Mouse (Mus musculus): ENCODE measurements at regions not wholly inside any gene's neighbourhood (a gene's known extent, or its start where the extent isn't known, plus 50 kb on each side); places are given as distances from the start of the nearest gene placed in this dataset.

DNA sequence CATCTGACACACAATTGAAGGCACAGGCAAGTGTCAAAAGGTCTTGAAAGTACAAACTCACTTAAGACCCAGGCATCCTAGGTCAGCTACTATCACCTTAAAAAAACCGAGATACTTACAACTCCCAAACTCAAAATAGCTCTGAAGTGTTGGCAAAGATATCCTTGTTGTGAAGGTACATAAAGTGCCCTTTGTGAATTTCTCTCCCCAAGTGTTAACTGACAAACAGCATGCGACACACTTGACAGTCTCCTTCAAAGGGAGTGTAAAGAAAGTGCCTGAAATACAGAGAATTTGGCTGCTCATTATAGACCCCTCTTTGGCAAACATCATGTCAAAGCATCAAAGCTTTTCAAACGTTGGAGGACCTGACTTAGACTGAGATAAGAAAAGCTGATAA, 2634.2 kb downstream of the 9330182O14Rik start:
- ATAC-seq (ENCODE audit: low TSS enrichment): no peak

DNA sequence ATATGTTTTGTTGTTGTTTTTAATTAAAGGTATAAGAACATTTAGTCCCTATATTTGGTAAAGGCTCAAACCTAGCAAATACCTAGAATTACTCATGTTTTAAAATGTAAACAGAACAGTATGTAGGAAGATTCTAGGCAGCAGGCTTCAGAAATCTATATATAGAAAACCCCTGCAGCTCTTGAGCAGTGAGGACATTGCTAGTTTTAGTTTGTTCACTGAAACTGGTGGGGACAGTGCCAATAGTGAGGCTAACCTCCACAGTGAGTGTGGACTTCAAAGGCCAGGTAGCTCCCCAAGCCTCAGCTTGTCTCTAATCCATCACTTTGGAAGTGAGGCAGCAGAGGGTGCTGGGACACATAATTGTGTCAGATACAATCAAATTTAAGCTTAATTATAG, 2645.7 kb downstream of the 9330182O14Rik start:
- peak; percentile 47; the same call in 1 of the 2 replicates for ATAC-seq (ENCODE audit: low TSS enrichment)

DNA sequence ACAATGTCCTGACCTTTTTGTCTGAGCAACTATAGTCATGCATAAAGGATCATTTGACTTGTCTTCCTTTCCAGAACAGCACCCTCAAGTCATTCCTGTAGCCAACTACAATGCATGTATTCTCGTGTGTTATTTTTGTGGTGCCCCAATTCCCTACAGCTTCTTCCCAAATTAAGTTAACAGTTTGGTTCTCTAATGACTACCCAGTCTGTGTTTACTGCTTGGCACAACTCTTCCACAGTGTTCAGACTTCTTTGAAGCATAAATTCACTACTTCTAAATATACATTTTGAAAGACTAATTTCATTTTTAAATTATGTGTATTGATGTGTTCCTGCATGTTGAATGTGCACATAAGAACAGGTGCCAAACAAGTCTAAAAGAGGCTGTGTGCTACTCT, 2667.1 kb downstream of the 9330182O14Rik start:
- peak; percentile 82 for ATAC-seq (ENCODE audit: low TSS enrichment)

DNA sequence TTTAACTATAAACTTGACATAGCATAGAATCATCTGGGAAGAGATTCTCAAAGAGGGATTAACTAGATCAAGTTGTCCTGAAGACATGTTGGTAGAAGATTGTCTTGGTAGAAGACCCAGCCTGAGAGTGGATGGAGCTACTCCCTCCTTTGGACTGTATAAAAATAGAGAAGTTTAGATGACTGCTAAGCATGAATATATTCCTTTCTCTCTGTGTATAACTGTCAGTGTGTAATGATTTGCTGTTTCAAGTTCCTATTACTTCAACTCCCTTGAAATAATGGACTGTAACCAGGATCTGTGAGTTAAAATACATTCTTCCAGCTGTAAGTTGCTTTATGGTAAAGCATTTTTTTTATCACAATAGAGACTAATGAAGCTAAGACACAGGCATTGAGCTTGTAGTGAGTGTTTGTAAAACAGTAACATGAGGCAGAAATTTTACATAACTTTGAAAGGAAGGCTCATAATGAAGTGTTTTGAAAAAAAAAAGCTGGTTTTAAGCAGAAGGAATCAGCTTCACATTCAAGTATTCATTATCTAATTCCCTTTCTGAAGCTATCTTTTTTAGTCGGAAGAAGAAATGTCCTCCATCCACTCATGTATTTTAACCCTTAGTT, 2676.8 kb downstream of the 9330182O14Rik start:
- no peak for ATAC-seq (ENCODE audit: low TSS enrichment)

DNA sequence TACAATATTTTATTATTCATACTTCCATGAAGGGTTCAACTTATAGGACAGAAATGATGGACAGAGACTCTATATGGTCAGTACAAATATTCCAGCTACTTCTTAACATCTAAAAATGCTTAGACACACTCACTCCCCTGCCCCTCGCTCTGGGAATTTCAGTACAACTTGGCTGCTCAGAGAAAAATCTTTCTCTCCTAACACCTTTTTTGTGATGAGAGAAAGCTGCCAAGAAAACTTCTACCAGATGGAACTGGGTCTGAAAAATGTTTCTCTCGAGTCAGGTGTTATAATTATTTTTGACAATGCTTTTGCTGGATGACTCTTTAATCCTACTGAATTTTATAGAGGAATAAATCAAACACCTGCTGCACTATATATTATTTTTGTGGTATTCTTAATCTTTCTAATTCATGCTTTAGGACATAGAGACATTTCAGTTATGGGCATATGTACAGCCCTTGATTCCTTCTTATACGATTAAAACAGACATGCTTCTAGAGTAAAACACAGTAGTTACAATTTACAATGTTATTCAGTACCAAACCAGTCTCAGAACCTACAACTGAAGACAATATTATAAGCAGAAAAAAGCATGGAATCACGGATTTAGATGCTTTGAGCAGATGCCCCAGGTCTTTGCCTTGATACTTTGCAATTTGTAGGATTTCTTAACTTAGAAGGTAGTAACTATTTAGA, 2681.0 kb downstream of the 9330182O14Rik start:
- peak; percentile 98 for ATAC-seq (ENCODE audit: low TSS enrichment)

DNA sequence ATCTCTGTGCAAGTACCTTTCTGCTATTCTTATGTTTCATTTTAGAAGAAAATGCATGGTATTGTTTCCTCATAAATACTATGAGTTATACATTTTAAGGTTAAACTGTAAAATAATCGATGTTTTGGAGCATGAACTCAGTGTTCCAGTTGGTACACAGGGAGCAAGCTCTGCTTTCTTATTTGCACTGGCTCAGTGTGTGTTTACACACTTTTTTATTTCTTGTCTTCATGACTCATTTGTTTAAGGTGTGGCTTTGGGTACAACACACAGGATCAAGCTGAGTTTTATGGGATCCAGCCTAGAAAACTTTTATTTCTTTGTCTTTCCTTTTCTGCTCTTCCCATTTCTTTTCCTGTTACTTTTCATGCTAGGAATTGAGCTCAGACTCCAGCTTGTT, 2704.7 kb downstream of the 9330182O14Rik start:
- ATAC-seq (ENCODE audit: low TSS enrichment): no peak

DNA sequence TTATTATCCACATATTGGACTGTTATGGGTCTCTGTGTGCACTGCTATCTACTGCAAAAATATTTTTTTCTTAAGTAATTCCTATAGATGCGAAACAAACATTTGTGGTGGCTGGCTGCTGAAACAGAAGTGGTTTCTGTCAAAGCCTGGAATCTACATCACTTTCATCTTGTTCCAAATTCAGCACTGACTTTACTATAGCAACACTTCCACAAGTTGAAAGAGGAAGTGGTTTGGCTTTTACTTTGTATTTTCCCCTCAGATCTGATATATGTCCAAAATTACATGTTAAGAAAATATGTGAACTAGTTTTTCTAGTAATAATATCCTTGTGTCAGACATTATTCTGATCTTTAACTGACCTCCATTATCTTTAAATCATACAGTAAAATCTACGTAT, 2715.8 kb downstream of the 9330182O14Rik start:
- no peak for ATAC-seq (ENCODE audit: low TSS enrichment)

DNA sequence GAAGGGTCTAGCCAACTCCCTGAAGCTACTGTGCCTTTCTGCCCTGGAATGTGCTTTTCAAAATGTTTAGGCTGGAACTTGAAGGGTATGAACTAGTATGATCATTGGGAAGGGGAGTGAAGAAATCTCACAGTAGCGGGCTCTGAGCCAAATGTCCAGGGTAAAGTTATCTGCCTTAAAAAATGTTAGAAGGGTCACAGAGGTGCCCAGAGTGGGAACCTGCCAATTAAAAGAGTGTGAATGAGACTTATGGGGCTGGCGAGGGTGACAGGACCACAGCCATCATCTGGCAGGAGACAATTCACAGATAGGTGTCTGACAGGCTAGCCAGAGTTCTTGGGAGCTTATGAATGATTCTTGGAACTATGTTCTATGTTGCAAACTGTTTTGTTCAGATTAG, 2738.3 kb downstream of the 9330182O14Rik start:
- no peak for ATAC-seq (ENCODE audit: low TSS enrichment)

DNA sequence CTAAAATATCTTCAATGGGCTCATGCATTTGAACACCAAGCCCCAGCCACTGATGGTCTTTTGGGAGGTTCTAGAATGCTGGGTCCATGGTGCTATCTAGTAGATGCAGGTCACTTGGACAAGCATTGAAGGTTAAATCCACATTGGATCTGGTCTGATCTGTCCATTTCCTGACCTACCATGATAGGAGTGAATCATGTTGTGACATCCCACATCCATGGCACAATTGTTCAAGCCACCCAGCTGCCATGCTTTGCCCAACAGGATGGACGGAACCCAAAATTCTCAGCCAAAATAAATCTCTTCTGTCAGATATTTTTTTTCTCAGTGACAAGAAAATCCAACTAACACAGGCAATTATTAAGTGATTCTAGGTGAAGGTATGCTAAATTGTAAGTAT, 2760.4 kb downstream of the 9330182O14Rik start:
- ATAC-seq (ENCODE audit: low TSS enrichment): no peak

DNA sequence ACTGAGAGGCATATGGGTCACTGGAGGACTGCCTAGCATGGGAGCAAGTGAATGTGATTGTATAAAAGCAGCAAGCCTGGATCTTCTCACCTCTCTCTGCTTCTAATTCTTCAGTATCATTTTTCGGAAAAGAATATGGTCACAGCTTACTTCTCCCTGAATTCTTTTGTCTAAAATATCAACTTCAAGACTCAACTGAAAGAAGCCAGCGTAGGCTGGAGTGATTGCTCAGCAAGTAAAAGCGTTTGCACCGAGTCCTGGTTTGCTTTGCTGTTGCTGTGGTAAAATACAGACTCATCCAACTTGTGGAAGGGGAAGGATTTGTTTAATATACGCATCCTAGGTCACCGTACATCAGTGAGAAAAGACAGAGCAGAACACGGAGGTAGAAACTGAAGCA, 2765.9 kb downstream of the 9330182O14Rik start:
- peak; percentile 91 for ATAC-seq (ENCODE audit: low TSS enrichment)

DNA sequence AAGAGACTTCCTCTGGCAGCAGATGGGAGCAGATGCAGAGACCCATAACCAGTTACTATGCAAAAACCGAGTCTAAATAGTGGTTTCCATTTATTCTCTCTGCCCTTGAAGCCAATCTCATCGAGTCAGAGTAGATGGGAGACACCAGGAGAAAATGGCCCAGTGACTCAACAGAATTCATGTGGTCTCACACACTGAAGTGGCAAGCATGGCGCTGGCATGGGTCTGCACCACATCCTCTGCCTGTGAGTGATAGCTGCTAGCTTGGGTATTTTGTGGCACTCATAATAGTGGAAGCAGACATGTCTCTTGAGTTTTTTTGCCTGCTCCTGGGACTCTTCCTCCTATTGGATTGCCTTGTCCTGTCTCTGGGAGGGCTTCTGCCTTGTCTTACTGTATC, 2767.6 kb downstream of the 9330182O14Rik start:
- no peak for ATAC-seq (ENCODE audit: low TSS enrichment)

DNA sequence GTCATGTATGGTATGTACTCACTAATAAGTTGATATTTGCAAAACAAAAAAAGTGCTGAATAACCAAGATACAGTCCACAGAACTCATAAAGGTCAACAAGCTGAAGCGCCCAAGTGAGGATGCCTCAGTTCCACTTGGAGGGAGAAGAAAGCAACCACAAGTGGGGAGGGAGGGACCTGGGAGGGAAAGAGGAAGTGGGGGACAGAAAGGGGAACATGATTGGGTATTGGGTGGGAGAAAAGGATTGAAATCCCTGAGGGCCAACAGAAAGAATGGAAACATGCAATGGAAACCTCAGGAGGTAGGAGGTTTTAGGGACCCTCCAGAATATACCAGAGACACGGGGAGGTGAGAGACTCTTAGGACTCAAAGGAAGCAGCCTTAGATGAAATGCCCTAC, 2777.2 kb downstream of the 9330182O14Rik start:
- ATAC-seq (ENCODE audit: low TSS enrichment): no peak

DNA sequence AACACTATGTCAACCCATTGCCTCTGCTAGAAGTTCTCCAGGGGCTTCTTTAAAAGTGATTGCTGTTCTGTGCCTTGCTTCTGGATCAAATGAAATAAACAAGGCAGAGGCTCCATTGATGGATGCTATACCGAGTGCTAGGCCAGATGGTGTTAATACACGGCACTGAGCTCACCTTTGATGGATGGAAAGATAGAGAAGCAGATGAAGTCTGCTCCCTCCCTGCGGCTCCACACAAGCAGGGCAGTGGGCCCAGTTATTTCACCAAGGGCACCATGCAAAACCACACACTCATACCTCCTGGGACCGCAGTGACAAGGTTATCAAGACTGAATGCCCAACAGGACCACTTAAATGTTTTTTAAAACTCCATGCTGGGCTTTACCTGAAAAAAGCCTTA, 2778.7 kb downstream of the 9330182O14Rik start:
- ATAC-seq (ENCODE audit: low TSS enrichment): no peak

DNA sequence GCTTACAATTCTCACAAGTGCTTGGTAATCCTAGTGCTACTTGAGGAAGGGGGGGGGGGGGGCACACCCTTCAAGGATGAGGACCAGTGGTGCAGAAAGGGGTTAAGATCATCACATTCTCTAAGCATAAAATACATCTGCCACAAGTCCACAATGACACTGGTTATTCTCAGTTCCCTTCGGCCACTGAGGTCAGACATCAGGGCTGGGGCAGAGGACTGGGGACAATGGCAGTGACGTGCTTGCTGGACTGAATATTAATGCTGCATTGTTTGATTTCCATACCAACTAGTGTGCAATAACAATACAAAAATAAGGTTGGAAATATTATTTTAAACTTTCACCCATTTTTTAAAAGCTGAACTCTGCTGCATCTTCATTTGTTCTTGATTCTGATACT, 2779.1 kb downstream of the 9330182O14Rik start:
- peak; percentile 74 for ATAC-seq (ENCODE audit: low TSS enrichment)

DNA sequence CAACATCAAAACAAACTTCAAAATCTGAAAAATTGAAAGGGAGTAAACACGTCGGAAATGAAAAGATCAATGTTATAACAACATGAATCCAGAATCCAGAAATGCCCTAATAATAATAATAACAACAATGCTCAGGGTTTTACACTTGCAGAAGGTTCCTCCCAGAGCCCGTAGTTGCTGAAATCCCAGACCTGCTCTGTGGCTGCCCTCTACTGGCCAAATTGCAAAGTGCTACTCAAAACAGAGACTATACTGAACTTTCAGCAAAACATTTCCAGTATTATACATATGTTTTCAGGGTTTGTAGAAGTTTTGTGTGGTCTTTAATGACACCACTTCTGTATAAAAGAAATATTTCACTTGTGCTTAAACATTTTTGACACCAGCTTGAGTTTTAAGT, 2779.9 kb downstream of the 9330182O14Rik start:
- peak; percentile 93 for ATAC-seq (ENCODE audit: low TSS enrichment)

DNA sequence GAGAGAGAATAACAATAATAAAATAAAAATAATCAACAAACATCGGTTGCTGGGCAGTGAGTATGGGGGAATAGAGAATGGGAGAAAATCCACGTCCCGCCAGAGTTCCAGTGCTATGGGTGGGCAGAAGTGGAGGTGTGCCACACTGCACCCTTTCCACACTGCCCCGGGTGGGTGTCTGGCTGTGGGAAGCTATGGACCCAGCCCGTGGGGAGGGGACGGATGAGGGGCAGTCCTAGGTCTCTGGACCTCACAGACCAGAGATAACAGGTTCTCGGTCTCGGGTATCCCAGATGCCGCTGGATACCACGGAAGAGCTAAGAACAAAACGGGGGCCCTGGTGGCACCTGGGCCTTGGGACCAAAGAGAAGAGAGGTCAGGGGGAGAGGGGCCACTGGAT, 2781.0 kb downstream of the 9330182O14Rik start:
- no peak for ATAC-seq (ENCODE audit: low TSS enrichment)

DNA sequence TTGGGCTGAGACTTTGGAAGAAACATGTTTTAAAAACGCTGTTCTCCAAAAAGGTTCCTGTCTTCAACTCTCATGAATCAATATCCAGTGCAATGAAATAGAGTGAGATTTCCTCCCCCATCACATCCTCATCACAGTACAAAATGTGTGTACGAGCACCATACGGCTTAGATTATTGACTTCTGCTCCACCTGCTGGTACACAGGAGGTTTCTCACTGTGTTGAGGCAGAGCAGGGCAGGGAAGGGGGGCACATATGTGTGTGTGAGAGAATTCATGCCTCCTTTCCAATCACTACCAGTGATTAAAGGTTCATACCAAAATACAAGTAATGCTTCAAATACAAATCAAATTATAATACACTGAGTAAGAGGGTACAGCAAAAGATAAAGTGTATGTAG, 2787.5 kb downstream of the 9330182O14Rik start:
- peak; percentile 78 for ATAC-seq (ENCODE audit: low TSS enrichment)

DNA sequence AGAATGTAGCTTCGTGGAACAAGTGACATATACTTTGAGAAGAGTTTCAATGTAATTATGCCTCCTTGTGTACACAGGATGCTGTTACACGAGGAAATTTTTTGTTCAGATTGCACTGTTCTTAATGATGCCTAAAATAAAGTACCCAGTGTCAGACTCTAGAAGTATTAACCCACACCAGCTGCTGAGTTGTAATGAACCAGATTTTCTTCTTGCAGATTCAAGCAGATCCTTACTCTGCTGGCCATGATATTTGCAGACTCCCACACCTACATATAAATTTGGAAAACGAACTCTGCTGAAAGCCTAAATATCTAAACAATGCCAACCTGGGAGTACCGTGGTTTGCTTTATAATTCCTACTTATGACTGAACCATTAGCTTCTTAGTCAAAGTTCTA, 2794.2 kb downstream of the 9330182O14Rik start:
- peak; percentile 77 for ATAC-seq (ENCODE audit: low TSS enrichment)

DNA sequence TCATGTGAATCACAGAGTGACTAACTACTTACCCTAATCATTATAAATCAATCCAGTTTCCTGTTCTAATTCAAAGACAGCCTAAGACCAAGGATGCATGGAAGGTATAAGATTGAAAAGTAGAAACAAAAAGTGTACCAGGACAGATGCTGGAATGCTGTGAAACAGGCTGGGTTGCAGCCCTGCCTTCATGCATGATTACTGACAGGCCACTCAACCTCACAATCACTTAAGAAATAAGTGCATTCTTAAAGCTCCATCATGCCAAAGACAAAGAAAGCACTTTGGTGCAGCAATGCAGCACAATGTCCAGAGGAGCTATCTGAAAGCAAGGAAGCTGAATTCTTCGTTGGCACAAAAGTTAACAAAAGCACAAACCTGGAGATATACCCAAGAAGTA, 2810.4 kb downstream of the 9330182O14Rik start:
- ATAC-seq (ENCODE audit: low TSS enrichment): no peak

DNA sequence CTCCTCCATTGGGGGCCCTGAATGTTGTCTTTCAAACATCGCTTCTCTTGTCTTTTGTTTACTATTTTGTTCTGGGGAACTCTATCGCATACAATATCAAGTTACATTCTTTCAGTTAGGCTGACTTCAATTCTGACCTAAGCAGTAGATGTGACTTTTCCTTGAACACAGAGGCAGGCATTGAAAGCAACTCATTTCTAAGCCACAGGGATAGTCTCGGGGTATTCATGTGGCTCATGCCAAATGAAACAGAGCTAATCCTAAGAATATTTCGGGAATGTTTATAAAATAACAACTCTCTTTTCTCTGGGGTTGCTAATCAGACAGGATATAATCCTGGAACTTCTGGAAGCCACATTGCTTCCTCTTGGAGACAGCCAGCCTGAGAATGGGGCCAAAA, 2821.0 kb downstream of the 9330182O14Rik start:
- no peak for ATAC-seq (ENCODE audit: low TSS enrichment)

DNA sequence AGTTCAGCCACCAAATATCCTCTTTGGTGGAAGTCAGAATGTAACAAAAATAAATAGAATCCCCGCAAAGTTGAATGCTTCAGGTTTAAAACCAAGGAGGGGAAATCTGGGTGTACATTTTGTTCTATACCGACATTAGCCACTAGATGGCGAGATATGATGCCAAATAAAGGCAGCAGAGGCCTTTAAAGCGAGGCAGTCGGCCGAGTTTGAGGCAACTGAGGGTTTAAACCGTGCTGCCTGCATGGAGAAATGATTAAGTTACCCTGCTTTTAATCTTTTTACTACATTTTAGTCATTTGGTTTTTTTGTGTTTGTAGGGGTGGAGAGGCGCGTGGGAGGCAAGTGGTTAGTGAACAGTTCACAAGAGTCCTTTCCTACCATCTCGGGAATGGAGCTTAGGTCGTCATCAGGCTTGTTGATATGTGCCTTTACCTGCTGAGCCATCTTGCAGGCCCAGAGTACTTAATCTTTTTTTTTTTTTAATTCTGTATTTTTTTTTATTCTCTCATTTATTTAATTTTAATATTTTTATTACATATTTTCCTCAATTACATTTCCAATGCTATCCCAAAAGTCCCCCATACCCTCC, 2828.7 kb downstream of the 9330182O14Rik start:
- peak; percentile 95 for ATAC-seq (ENCODE audit: low TSS enrichment)

DNA sequence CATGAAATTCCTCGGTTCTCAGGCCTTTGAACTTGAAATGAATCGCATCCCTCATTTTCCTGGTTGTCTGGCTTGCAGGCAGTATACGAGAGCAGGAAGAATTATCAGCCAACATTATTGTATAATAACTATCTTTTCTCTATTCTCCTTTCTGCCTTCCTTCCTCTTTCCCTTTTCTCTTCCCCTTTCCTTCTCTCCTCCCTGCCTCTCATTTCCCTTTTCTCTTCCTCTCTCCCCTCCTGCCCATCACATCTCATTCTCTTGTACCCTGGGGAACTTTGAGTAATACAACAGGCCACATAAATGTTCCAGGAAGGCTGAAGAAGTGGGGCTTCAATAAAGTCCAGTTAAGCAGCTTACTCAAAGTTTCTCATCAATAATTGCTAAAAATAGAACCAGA, 2831.1 kb downstream of the 9330182O14Rik start:
- no peak for ATAC-seq (ENCODE audit: low TSS enrichment)

All from frontal cortex, adult (tissue).